In the genomic region with DNA sequence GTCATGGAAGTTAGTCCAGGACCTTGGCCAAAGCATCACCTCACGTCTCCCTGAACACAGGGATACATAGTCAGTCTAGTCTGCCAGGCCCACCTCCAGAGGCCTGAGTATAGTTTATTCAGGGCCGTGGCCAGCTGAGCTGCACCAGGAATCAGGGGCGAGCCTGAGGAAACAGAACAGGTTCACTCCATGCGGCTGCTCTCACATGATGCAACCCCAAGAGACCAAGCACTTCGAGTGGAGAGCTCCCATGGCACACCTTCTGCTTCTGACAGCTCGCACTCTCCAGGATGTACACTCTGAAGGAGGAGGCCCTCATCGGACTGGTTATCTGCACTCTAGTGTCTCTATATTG, we compare ENCODE assay signal across 8 mouse cellular contexts.
A peak's percentile ranks its signal among the peaks of the same experiment; 100 is the strongest.
DNase-seq lines count a peak whose midpoint lies in the region; ATAC-seq and TF ChIP-seq lines count a peak whose summit lies in the region.

No protein-coding gene starts in this region.

- TF ChIP-seq EP300 in stomach, postnatal 0 days (optimal IDR thresholded peaks at IDR 0.05), result no peak

- H3K4me2 ChIP-seq in limb, embryonic 11.5 days (ENCODE audit: low read depth, severe bottlenecking), result no peak overlapping the region
- H3K4me2 ChIP-seq in stomach, postnatal 0 days (replicated peaks; ENCODE audit: low read depth), result no peak overlapping the region

- peaks cover 15% of the 10 kb centered on the region; the same call in 1 of the 2 replicates for H3K36me3 ChIP-seq in heart, embryonic 10.5 days
- H3K36me3 ChIP-seq in limb, embryonic 11.5 days (ENCODE audit: control insufficient read depth, insufficient read depth, low read length), result no peaks in the 10 kb centered on the region; the same call in 1 of the 2 replicates
- H3K36me3 ChIP-seq in stomach, postnatal 0 days (ENCODE audit: control insufficient read depth, insufficient read depth, low read length), result peaks cover 6% of the 10 kb centered on the region

- H3K9ac ChIP-seq in limb, embryonic 11.5 days (ENCODE audit: low read length), result no peak overlapping the region
- H3K9ac ChIP-seq in stomach, postnatal 0 days (ENCODE audit: low read length), result no peak overlapping the region

- 50% methylated on average over 7 of the region's 7 CpGs for WGBS in heart, embryonic 10.5 days
- 77% methylated on average over 7 of the region's 7 CpGs for WGBS in limb, embryonic 11.5 days
- WGBS in stomach, postnatal 0 days, result 57% methylated on average over 7 of the region's 7 CpGs

- H3K4me1 ChIP-seq in heart, embryonic 10.5 days, result peaks cover 66% of the 10 kb centered on the region
- peaks cover 49% of the 10 kb centered on the region for H3K4me1 ChIP-seq in limb, embryonic 11.5 days (ENCODE audit: control insufficient read depth, insufficient read depth, low read length)
- peaks cover 2% of the 10 kb centered on the region; the same call in 1 of the 2 replicates for H3K4me1 ChIP-seq in stomach, postnatal 0 days (replicated peaks; ENCODE audit: control insufficient read depth, insufficient read depth)

- ATAC-seq in limb, embryonic 11.5 days (ENCODE audit: insufficient number of reproducible peaks, low FRiP score, low TSS enrichment, low read depth), result no peak; the same call in 1 of the 2 replicates
- no peak for ATAC-seq in stomach, postnatal 0 days (ENCODE audit: low FRiP score, low TSS enrichment)

- H3K4me3 ChIP-seq in heart, embryonic 10.5 days, result no peak overlapping the region
- H3K4me3 ChIP-seq in limb, embryonic 11.5 days (ENCODE audit: low read depth, low read length), result no peak overlapping the region
- H3K4me3 ChIP-seq in stomach, postnatal 0 days (ENCODE audit: low read depth, low read length), result no peak overlapping the region

- intact Hi-C loops in heart, postnatal 14 days (cut with DNase I), result no loop called here

- no peak for TF ChIP-seq CTCF in stomach, postnatal 0 days (IDR thresholded peaks at IDR 0.05; ENCODE audit: low read depth)

- DNase-seq in heart, embryonic 10.5 days (ENCODE audit: low spot score), result no peak
- no peak for DNase-seq in heart, postnatal 14 days
- peak; percentile 24 for DNase-seq in thymus, postnatal 4 days
- DNase-seq in thymus, postnatal 10 days (ENCODE audit: low spot score in 2 of 2), result no peak
- DNase-seq in limb, embryonic 11.5 days (ENCODE audit: low spot score), result no peak
- no peak for DNase-seq in stomach, postnatal 0 days (ENCODE audit: low spot score)
- no peak for DNase-seq in spleen, postnatal 14 days (ENCODE audit: low spot score in 2 of 2)
- DNase-seq in layer of hippocampus, postnatal 14 days (ENCODE audit: low spot score in 2 of 2), result no peak

- H3K27me3 ChIP-seq in heart, embryonic 10.5 days (ENCODE audit: insufficient read depth, poor library complexity, severe bottlenecking), result no peaks in the 10 kb centered on the region
- H3K27me3 ChIP-seq in limb, embryonic 11.5 days (ENCODE audit: control insufficient read depth, insufficient read depth, low read length), result no peaks in the 10 kb centered on the region
- H3K27me3 ChIP-seq in stomach, postnatal 0 days (ENCODE audit: control insufficient read depth, insufficient read depth, low read length), result no peaks in the 10 kb centered on the region

- peak overlapping the region; percentile 71; the same call in 1 of the 2 replicates for H3K27ac ChIP-seq in heart, embryonic 10.5 days
- peak overlapping the region; percentile 92 for H3K27ac ChIP-seq in limb, embryonic 11.5 days (replicated peaks; ENCODE audit: low read depth, low read length)
- 0 out of 2 replicates have a peak overlapping the region, but pooled peaks have one; percentile 40 for H3K27ac ChIP-seq in stomach, postnatal 0 days (replicated peaks)

- H3K9me3 ChIP-seq in heart, embryonic 10.5 days, result no peaks in the 10 kb centered on the region
- H3K9me3 ChIP-seq in limb, embryonic 11.5 days (ENCODE audit: control insufficient read depth, low read length), result no peaks in the 10 kb centered on the region
- no peaks in the 10 kb centered on the region for H3K9me3 ChIP-seq in stomach, postnatal 0 days (ENCODE audit: control insufficient read depth, low read length)

Comparison
In these comparisons a context has a peak if more than half of its experiments do, and no peak if none do; other contexts are left out.
1. H3K27ac ChIP-seq: peak in every context shown above with its lines; median percentile 92 in limb, embryonic 11.5 days; 71 in heart, embryonic 10.5 days; 40 in stomach, postnatal 0 days.